Mouse (Mus musculus) retina, embryonic 14.5 days (tissue): Measurements from ENCODE around the gene Gramd4.
"Not testable (repeated sequence)": the region's sequence is repeated elsewhere in the genome, so short reads cannot be mapped to it uniquely, and the experiment has no call there.

ENCODE experiments used
- DNase-seq: peaks from one replicate; pipeline ENCODE4 v3.0.0-alpha.2; 2015; ENCODE audit warnings: low spot score

Gene Gramd4

GRCm38 (mm10) chr15:86091201-86091997 lies 33.9 kb downstream of the Gramd4 start:
- no peak for DNase-seq

DNA sequence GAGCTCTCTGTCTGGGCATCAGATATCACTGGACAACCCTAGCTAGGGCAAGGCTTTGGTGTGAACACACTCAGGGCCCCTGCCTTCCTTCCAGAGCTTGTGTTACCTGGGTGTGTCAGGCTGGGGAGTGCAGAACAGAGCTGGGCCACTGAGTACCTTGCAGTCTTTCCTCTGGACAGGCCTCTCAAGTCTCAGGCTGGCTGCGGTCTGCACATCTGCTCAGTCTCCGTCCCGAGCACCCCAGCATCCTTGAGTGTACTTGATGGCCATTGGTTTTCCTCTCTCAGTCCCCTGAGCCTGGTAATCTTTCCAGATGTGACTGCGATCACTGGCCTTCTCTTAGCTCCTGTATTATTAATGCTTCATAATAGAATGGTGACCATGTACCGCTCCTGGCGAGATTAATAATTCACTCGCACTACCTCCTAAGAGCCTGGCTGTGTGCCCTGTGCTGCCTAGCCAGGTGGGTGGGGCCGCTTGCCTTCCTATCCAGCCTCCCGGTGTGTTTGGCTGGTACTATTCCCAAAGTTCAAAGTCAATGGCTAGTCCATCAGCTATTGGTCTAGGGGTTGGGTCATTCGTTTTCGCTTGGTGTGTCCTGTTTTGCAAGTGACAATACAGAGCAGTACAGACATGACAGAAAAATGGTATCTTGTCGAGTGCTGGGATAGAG lies 34.6 kb downstream of the Gramd4 start:
- peak; percentile 23 for DNase-seq

DNA sequence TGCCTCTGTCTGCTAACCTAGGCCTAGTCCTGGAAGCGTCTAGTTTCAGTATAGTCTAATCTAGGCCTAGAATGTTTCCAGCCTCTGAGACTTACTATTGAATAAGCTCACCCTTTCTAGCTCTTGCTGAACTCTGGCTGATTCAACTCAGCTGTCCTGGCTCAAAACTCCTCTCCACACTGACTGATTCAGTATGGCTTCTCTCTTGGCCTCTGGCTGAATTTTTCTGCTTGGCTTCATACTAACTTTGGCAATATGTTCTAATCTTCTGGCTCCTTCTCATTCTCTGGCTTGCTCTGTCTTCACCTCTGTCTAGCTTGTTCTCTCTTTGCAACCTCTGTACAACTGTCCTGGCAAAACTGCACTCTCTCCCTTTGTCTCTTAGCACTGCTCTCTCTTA lies 35.7 kb downstream of the Gramd4 start:
- no peak for DNase-seq

DNA sequence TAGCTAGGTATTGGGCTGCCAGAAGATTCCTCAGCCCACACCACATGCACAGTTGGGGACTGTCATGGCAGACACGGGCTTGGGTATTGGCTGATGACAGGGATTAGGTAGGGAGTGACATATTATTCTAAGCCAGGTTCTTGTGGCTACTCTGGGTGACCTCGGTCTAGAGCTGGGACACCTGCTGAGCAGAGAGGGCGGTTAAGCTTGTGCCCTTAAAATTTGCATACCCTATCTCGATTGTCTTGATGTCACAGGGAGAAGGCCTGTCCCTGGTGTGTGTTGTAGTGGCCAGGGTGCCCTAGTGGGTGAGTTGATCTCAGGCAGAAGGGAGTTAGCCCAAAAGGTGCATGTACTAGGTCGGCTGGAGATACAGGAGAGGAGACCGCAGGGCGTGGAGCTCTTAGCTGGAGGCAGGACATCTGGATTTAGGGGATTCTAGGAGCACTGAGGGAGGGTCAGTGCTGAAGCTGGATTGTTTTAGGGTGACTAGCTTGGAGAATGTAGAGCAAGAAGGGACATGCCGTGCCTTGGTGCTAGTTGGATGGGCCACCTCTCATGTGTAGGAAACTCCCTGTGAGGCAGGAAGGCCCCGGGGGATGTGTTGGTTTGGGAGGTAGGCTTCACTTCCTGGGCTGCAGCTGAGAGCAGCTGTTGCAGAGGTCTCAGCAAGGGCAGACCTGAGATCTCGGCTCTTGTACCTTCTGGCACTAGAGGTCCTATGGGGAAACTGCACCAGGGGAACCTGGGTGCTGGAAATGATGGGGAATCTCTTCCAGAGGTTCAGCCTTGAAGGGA lies 37.0 kb downstream of the Gramd4 start:
- DNase-seq = no peak

DNA sequence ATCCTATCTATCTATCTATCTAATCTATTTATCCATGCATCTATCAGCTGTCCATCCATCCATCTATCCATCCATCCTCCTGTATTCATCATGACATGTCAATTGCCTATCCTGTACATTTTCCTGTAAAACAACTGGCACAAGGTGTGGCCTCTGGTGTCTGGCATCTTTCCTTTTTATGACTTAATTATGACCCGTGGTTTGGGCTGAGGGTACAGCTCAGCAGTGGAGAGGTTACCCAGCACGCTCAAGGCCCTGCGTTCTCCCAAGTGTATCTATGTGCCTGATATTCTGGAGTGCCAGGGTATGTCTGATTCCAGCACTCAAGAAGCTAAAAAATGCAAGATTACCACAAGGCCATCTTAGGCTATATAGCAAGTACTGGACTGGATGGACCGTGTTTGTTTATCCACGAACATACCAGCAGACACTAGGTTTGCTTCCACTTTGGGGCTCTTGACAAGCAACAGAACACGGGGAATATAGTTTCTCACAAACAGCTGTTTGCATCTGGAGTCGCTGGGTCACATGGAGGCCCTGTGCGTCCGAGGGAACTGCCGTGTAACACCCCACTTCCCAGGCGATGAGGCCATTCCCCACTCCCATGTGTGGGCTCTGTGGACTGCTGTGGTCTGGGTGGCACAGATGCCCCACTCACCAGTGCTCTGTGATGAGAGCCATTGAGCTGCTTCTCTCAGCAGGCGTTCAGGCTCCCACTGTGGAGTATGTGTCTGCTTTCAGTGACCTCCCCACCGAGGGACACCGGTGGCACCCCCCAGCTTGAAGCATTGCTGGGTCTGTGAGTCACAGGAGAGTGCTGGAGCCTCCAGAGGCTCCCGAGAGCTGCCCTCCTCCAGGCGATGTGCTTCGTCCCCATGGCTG lies 38.5 kb downstream of the Gramd4 start:
- DNase-seq = no peak

DNA sequence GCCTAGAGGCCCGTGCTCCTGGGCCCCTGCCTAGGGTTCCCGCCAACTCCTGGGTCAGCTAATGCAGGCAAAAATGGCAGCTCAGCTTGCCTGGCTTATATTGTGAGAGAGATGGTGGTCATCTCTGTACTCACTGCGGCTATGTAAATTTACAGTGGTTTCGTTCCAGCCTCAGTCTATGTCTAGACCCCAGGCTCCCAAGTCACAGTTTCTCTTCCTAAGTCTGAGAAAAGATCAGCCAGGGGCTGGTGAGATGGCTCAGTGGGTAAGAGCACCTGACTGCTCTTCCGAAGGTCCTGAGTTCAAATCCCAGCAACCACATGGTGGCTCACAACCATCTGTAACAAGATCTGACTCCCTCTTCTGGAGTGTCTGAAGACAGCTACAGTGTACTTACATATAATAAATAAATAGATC lies 39.1 kb downstream of the Gramd4 start:
- not testable (repeated sequence) for DNase-seq

GRCm38 (mm10) chr15:86097871-86098270 lies 40.4 kb downstream of the Gramd4 start:
- DNase-seq = no peak

DNA sequence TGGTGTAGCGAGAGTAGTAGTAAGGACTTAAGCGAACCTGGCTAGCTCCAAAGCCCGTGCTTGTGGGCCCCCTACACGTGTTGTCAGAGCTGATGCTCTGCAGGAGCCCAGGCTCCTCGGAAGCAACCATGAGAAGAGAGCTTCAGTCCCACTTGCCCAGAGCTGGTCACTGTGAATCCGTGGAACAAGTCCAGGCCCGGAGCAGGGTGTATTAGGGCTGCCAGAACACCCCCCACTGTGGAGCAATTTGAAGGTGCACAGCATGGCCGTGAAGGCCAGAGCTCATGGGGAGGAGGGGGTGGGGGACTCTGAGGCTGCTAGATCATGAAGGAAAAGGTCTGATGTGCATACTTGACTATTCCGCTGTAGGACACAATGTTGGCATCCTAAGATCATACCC lies 44.1 kb downstream of the Gramd4 start:
- DNase-seq = no peak

DNA sequence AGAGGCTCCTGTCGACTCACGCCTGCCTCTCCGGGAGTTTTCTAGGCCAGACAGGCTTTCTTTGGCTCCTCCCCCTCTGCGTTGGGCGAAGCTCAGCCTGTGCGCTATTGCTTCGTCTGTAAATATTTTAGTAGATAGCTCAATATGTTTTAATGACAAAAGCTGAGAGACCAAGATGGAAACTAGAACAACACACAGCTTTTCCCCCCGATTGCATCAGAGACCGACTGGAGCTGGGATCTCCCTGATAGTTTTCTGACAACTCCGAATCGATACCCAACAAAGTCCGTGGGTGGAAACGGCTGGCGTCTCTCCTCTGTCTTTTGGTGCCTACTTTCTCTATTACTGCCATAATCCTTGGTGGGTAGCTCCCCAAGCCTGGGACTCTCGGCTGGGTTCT lies 44.8 kb downstream of the Gramd4 start:
- no peak for DNase-seq

DNA sequence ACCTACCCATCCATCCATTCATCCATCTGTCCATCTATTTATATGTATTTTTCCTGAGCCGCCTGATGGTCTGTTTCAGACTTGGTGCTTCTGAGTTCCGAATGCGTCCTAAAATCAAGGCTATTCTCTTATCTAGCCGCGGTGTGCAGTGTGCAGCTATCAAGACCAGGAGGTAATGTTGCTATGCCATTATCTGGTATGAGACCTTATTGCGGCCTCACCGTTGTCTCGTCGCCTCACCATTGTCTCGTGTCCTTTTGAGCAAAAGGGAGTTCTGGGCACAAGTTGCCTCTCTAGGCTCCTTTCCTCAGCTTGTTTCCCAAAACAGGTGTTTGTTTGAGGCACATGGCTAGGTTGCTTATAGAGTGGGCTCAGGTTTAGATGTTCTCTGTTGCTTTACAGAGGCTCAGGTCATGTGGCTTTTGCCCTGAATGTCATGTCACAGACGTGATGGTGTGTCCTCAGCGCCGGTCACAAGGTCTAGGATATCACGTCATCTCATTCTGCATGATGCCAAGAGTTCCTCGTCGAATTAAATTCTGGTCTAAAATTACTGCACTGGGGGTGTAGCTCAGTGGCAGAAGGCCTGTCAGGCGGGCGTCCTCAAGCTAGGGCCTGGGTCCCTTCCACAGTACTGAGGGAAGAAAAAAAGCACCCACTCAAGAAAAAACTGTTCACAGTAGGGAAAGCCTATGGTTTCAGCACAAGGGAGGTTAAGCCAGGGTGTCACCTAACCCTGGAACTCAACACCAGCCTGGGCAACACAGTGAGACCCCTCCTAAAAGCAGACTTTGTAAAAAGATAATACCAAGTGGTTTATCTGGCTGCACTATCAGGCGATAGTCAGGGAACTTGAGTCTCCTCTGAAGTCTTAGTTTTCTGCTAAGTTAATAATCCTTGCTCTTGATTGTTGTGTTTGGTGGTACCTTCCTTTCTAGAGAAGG lies 47.2 kb downstream of the Gramd4 start:
- DNase-seq = no peak

- no peak for DNase-seq
Measured at GRCm38 (mm10) chr15:86105345-86105697, 47.8 kb downstream of the Gramd4 start.

GRCm38 (mm10) chr15:86105751-86106150 lies 48.3 kb downstream of the Gramd4 start:
- no peak for DNase-seq

DNA sequence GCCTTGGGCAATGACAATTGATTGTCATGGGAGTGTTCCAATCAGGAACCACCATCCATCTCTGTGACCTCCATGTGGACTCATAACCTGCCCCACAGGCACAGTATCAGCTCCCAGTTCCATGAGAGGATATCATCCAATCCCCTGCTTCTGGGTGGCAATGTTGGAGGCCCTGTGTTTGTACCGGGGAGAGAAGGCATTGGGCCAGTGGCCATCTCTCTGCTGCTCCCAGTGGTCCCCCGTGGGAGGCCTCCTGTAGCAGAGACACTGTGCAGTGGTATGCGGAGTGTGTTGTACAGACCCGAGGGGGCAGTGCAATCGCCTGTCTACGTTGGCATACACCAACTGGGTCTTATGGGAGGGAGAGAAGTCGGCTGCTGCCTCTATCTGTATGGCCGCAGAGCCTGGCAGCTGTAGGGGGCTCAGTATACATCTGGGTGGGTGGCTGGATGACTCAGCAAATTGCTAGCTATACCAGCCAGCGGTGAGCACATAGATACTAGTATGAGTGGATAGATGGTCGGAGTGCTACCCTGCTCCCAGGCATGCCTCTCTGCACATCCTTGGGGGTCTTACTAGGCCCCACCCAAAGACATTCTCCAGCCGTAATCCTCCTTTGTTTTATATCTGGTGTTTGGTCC lies 50.5 kb downstream of the Gramd4 start:
- no peak for DNase-seq

DNA sequence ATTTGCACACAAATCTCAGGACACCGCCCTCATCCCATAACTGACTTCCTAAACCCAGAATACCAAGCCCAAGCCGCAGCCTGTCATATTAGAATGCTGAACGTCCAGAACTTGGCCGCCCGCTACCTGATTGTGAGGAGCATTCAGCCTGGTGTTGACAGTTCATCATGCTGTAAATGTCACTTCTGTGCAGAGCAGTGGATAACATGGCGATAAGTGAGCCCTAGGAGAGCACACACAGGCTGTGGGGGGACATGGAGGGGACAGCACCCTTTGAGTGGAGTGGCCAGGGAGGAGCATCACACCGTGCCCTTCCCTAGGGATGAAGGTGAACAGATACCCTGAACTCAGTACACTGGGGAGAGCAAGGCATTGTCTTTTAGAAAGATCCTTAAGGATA lies 51.8 kb downstream of the Gramd4 start:
- no peak for DNase-seq

GRCm38 (mm10) chr15:86109650-86110211 lies 52.2 kb downstream of the Gramd4 start:
- no peak for DNase-seq

GRCm38 (mm10) chr15:86110361-86111103 lies 53.0 kb downstream of the Gramd4 start:
- DNase-seq = peak; percentile 55

DNA sequence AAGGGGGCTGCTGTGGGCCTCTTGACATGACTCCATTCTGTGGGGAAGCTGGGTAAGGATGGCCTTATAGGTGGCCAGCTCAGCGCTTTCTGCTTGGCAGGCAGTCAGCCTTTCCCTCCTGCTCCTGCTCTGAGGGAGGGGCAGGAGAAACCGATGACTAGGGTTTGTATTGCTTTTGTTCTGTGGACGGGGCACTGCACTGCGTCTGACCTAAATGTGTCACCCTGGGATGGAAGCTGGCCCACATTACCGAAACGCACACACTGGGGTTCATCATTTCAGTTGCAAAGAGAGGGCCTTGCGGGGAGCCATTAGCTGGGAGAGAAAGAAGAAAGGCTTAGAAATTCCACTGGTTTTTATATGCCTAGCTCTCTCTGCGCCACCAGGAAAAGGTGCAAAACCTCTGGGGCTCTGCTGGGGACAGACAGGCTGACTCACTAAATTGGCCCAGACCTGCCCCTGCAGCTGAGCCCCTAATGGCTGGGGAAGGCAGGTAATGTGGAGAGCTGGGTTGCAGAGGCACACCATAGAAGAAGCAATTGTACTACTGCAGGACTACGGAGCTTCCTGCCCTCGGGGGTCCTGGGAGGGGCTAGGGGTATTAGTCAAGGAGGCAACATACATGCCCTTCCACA lies 55.3 kb downstream of the Gramd4 start:
- peak; percentile 76 for DNase-seq

- peak; percentile 74 for DNase-seq
Measured at GRCm38 (mm10) chr15:86113342-86113710, 55.8 kb downstream of the Gramd4 start.

- no peak for DNase-seq
Measured at GRCm38 (mm10) chr15:86116421-86116820, 58.9 kb downstream of the Gramd4 start.
